Mouse (Mus musculus) limb, embryonic 11.5 days (tissue): ENCODE data around the gene Asic1. TPM values are rescaled to one million over a fixed set of nuclear protein-coding genes. Genes with fewer than 3 reads are reported as not detected.
"Not testable (repeated sequence)": the region's sequence is repeated elsewhere in the genome, so short reads cannot be mapped to it uniquely, and the experiment has no call there.

ENCODE experiments used
- ATAC-seq: fragments of 200-750 bp; cut with Nextera tagmentation; 2 replicates; pipeline ENCODE4 v1.8.0; 2017; ENCODE audit warnings: low read depth; ENCODE audit not compliant: insufficient number of reproducible peaks, low FRiP score, low TSS enrichment
- DNase-seq: peaks from one replicate; pipeline ENCODE4 v3.0.0-alpha.2; 2015; ENCODE audit warnings: low spot score
- H3K27ac ChIP-seq: fragments of 300-500 bp; sonication (generic); replicated peaks from 2 replicates; pipeline ENCODE4 v1.5.1; 2014; ENCODE audit warnings: low read depth, mild to moderate bottlenecking, low read length
- H3K27me3 ChIP-seq: fragments of 300-500 bp; sonication (generic); 2 replicates; pipeline ENCODE4 v1.6.1; 2014; ENCODE audit warnings: mild to moderate bottlenecking, low read length, mixed read lengths; ENCODE audit not compliant: control insufficient read depth, insufficient read depth
- H3K36me3 ChIP-seq: fragments of 300-500 bp; sonication (generic); 2 replicates; pipeline ENCODE4 v1.6.1; 2014; ENCODE audit warnings: mild to moderate bottlenecking, low read length, moderate library complexity, mixed read lengths; ENCODE audit not compliant: control insufficient read depth, insufficient read depth
- H3K4me1 ChIP-seq: fragments of 300-500 bp; sonication (generic); 2 replicates; pipeline ENCODE4 v1.6.1; 2014; ENCODE audit warnings: low read length, mixed read lengths; ENCODE audit not compliant: control insufficient read depth, insufficient read depth
- H3K4me2 ChIP-seq: fragments of 300-500 bp; sonication (generic); 2 replicates; pipeline ENCODE4 v1.6.1; 2014; ENCODE audit warnings: low read depth, mild to moderate bottlenecking, moderate library complexity; ENCODE audit not compliant: severe bottlenecking
- H3K4me3 ChIP-seq: fragments of 300-500 bp; sonication (generic); 2 replicates; pipeline ENCODE4 v1.5.1; 2014; ENCODE audit warnings: low read depth, low read length
- H3K9ac ChIP-seq: fragments of 300-500 bp; sonication (generic); 2 replicates; pipeline ENCODE4 v1.6.1; 2014; ENCODE audit warnings: mild to moderate bottlenecking, low read length
- H3K9me3 ChIP-seq: fragments of 300-500 bp; sonication (generic); 2 replicates; pipeline ENCODE4 v1.6.1; 2016; ENCODE audit warnings: low read length; ENCODE audit not compliant: control insufficient read depth
- WGBS: fragments of 180-500 bp; shearing (Covaris S2); extraction: QIAGEN DNeasy Blood & Tissue Kit; methylation state at CpG from one replicate; pipeline ENCODE4 v1.1.7; 2014; 5-methylcytosine and 5-hydroxymethylcytosine counted together
- polyA plus RNA-seq: library from polyadenylated mRNA; unstranded; fragments of >200 nt; fragmentation: Nextera tagmentation; extraction: Ambion mirVana; gene quantifications from 2 replicates; pipeline ENCODE4 v1.2.1, GENCODE M21; 2014

The Asic1 gene
- polyA plus RNA-seq, 1 experiment from 2014 or later, result 0.64 TPM

DNA sequence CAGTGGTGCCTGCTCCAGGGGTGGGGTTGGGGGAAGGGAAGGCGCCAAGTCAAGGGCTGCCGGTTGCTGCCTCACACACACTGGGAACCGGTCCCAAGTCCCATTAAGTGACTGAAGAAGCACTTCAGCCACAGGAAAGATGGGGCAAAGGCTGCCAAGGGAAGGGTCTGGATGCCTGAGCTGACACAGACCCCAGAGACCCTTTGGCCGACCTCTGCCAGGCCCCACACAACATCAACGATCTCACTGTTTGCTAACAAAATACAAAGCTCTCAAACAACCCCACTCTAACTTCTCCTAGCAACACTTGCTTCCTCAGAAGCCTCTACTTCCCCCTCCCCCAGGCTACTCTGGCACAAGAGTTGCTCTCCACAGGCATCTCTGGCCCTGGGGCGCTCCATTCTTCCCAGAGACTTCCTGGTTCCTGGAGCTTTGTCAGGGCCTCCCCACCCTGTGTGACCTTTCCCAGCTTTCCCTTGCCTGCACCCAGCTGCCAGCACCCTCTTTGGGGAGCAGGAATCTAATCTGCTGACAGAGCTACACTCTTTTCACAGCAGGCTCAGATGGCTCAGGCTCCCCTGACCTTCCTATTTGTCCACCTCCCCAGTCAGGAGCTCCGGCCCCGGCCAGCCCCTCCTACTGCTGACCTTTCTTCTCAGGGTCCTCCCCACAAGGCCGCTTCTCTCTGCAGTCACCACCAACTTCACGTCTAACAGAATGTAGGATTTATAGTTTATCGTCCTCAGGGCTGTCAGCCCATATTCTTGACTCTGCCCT, 53.5 kb downstream of the Asic1 start:
- Histone ChIP-seq H3K27me3 (no peaks in the 10 kb centered on the region), H3K27ac (peak overlapping the region; percentile 45; the same call in 1 of the 2 replicates), H3K4me1 (peaks cover 19% of the 10 kb centered on the region; the same call in 1 of the 2 replicates), H3K36me3 (peaks cover 5% of the 10 kb centered on the region), H3K4me3 (no peak overlapping the region), H3K9ac (peak overlapping the region; percentile 37), H3K9me3 (no peaks in the 10 kb centered on the region), H3K4me2 (no peak overlapping the region)
- DNase-seq, result no peak
- ATAC-seq, result no peak
- WGBS, result 36% methylated on average over 11 of the region's 11 CpGs

DNA sequence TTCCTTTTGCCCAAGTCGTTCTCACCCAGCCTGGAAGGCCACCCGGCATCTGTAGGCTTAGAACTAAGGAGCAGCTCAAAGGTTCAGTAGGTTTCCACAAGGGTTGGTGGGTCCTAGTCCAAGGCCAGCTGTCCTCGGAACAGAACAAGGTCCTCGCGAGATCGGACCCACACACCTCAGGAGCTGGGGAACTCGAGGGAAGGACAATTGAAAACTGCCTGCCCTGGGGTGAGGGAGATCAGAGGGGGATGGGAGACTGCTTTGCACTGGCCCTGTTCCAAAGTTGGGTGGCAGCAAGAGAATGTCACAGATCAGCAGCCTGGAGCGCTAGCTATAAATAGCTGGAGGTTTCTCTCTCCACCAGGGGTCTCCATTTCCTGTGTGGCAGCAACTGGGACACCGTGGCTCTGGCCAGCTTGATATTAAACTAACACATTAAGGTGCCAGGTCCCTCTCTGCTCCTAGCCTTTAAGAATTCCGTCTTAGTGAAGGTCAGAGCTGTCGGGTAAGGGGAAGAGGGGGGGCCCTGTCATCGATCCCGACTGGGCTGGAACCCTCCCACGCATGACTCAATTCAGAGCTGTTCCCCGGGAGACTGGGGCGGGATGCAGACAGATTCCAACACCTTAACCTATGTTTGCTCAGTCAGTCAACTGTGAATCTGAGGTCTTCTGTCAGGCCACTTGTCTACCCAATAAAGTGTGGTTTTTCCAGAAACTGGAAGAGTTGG, 54.3 kb downstream of the Asic1 start:
- Histone ChIP-seq H3K4me1 (peaks cover 19% of the 10 kb centered on the region; the same call in 1 of the 2 replicates), H3K36me3 (peaks cover 10% of the 10 kb centered on the region), H3K27me3 (no peaks in the 10 kb centered on the region), H3K4me3 (peak overlapping the region; percentile 78), H3K9ac (peak overlapping the region; percentile 23; the same call in 1 of the 2 replicates), H3K27ac (peak overlapping the region; percentile 45; the same call in 1 of the 2 replicates), H3K4me2 (peak overlapping the region; percentile 47), H3K9me3 (peaks cover 3% of the 10 kb centered on the region; the same call in 1 of the 2 replicates)
- 15% methylated on average over 16 of the region's 16 CpGs for WGBS
- ATAC-seq (0 out of 2 replicates have a peak, but pooled peaks have one; percentile 19), DNase-seq (peak; percentile 67)

DNA sequence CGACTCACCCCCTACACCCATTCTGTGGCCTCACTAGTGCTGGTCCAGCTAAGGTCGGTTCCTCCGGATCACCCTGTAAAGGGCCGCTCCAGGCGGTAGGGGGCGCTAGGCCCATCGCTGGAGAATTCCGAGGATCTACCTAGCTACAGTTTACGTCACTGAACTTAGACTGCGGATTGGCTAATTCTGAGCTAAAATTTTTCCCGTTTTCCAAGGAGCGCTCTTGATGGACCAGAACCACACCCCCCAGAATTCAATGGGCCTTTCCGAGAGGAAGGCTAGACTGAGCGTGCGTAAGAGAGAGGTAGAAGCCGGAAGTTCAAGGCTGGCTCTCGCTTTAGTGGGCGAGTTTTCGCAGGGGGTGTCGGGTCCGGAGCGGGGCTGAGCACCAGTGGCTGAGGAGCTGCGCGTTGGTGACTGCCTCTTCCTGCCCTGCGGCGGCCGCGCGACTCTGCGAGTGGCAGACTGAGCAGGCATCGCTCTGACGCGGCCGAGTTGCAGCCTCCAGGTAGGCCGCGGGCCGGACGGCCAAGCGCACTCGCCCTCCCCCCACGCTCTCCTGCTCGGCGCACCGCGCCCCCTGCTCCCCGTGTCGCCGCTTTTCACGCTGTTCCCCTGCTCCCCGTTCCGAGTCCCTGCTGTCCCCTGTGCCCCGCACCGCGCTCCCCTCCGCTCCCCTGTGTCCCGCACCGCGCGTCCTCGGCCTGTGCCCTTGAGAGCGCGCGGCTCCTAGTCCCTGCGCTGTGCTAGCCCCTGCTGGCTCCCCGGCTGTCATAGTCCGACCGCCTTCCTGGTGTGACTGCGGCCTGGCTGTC, 55.4 kb downstream of the Asic1 start, which contains the start of gene Cox14:
Cox14 (plus strand) TSS at position 278 of the 815 bp plus-strand sequence.
- Histone ChIP-seq H3K36me3 (peaks cover 13% of the 10 kb centered on the region), H3K4me2 (peak within 1 kb of the TSS; percentile 79), H3K9me3 (peaks cover 3% of the 10 kb centered on the region; the same call in 1 of the 2 replicates), H3K9ac (peak within 1 kb of the TSS; percentile 79), H3K4me1 (peaks cover 19% of the 10 kb centered on the region; the same call in 1 of the 2 replicates), H3K27me3 (no peaks in the 10 kb centered on the region), H3K4me3 (peak within 1 kb of the TSS; percentile 78), H3K27ac (peak within 1 kb of the TSS; percentile 88)
- WGBS, result under 1% methylated on average over 68 of the region's 68 CpGs
- peak; percentile 97 for DNase-seq
- ATAC-seq, result peak; percentile 95

DNA sequence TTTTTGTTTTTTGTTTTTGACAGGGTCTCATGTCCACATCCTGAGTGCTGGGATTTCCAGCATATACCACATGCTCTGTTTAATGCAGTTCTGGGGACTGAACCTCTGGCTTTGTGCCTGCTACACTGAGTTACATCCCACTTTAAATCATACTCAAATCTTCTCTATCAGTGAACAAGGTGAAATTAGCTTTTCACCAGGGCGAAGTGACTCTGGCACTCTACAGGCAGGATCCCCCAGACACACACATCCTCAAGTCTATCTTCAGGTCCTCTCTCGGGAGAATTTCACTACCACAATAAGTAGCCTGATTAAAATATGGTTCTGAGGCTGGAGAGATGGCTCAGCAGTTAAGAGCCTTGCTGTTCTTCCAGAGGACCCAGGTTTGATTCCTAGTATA, 56.4 kb downstream of the Asic1 start:
- WGBS, result 79% methylated on average over 2 of the region's 2 CpGs
- Histone ChIP-seq H3K4me2 (peak overlapping the region; percentile 79), H3K9ac (no peak overlapping the region; the same call in 1 of the 2 replicates), H3K36me3 (peaks cover 13% of the 10 kb centered on the region), H3K4me3 (peak overlapping the region; percentile 78), H3K9me3 (peaks cover 3% of the 10 kb centered on the region; the same call in 1 of the 2 replicates), H3K27ac (no peak overlapping the region), H3K4me1 (peaks cover 19% of the 10 kb centered on the region; the same call in 1 of the 2 replicates), H3K27me3 (no peaks in the 10 kb centered on the region)
- DNase-seq (no peak), ATAC-seq (no peak)

DNA sequence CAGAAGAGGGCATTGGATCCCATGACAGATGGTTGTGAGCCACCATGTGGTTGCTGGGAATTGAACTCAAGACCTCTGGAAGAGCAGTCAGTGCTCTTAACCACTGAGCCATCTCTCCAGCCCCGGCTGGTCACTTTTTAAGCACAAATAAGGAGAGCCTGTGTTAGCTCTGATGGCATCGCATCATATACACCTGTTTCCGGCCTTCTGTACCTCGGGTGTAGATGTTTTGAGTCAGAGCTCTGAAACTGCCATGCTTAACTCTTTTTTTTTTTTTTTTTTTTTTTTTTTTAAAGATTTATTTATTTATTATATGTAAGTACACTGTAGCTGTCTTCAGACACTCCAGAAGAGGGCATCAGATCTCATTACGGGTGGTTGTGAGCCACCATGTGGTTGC, 56.9 kb downstream of the Asic1 start:
- not testable (repeated sequence) for H3K27me3 ChIP-seq, DNase-seq, H3K9ac ChIP-seq, H3K9me3 ChIP-seq, H3K27ac ChIP-seq, ATAC-seq, H3K4me2 ChIP-seq, H3K4me3 ChIP-seq
- Histone ChIP-seq H3K36me3 (peaks cover 13% of the 10 kb centered on the region), H3K4me1 (peaks cover 19% of the 10 kb centered on the region; the same call in 1 of the 2 replicates)
- 96% methylated on average over 4 of the region's 5 CpGs for WGBS

DNA sequence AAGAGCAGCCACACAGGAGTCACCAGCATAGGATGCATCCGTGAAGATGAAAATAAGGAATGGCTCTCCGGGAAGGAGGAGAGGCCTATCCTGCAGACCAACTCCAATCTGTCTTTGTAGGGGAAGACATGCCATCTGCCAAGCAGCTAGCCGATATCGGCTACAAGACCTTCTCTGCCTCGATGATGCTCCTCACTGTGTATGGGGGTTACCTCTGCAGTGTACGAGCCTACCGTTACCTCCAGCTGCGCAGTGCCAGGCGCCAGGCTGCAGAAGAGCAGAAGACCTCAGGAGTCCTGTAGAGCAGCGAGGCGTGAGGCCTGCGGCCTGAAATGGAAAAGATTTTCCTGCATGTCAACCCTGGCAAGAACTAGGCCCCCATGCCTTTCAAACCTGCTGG, 57.4 kb downstream of the Asic1 start:
- H3K4me2 ChIP-seq, result no peak overlapping the region
- peaks cover 19% of the 10 kb centered on the region; the same call in 1 of the 2 replicates for H3K4me1 ChIP-seq
- H3K9me3 ChIP-seq, result peaks cover 3% of the 10 kb centered on the region; the same call in 1 of the 2 replicates
- no peak for ATAC-seq
- WGBS, result 96% methylated on average over 12 of the region's 12 CpGs
- H3K27ac ChIP-seq, result no peak overlapping the region
- H3K27me3 ChIP-seq, result no peaks in the 10 kb centered on the region
- DNase-seq, result no peak
- no peak overlapping the region for H3K4me3 ChIP-seq
- no peak overlapping the region for H3K9ac ChIP-seq
- H3K36me3 ChIP-seq, result peaks cover 13% of the 10 kb centered on the region

DNA sequence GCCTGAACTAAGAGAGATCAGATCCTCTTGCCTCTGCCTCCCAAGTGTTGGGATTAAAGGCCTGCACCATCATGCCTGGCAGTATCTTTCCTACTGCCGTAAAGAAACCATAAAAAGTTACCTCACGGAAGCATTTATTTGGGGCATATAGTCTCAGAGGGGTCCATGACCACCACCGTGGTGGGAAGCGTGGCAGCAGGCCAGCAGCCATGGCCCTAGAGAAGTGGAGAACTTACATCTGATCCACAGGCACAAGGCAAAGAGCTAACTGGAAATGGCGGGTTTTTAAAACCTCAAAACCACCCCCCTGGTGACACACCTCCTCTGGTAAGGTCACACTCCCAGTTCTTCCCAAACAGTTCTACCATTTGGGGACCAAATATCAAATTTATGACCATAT, 58.0 kb downstream of the Asic1 start:
- no peaks in the 10 kb centered on the region for H3K27me3 ChIP-seq
- peaks cover 13% of the 10 kb centered on the region for H3K36me3 ChIP-seq
- ATAC-seq (no peak), DNase-seq (no peak)
- H3K4me1 ChIP-seq, result peaks cover 18% of the 10 kb centered on the region; the same call in 1 of the 2 replicates
- H3K9me3 ChIP-seq, result peaks cover 3% of the 10 kb centered on the region; the same call in 1 of the 2 replicates
- no peak overlapping the region for H3K4me2 ChIP-seq
- H3K4me3 ChIP-seq, result no peak overlapping the region
- H3K9ac ChIP-seq, result no peak overlapping the region
- 94% methylated on average over 5 of the region's 5 CpGs for WGBS
- no peak overlapping the region for H3K27ac ChIP-seq
